Mouse (Mus musculus) stomach, embryonic 16.5 days (tissue): Measurements from ENCODE around the gene Mrm2. TPM values are rescaled to one million over a fixed set of nuclear protein-coding genes. Genes with fewer than 3 reads are reported as not detected.

ENCODE experiments used
- ATAC-seq: fragments of 200-750 bp; cut with Nextera tagmentation; 2 replicates; pipeline ENCODE4 v1.8.0; 2017; ENCODE audit warnings: moderate number of reproducible peaks, moderate TSS enrichment; ENCODE audit not compliant: insufficient read depth, low FRiP score
- H3K27ac ChIP-seq: fragments of 300-500 bp; sonication (generic); 2 replicates; pipeline ENCODE4 v1.5.1; 2014; ENCODE audit warnings: low read length
- H3K27me3 ChIP-seq: fragments of 300-500 bp; sonication (generic); 2 replicates; pipeline ENCODE4 v1.6.1; 2014; ENCODE audit warnings: low read length, control low read depth, mixed read lengths; ENCODE audit not compliant: control insufficient read depth, insufficient read depth
- H3K36me3 ChIP-seq: fragments of 300-500 bp; sonication (generic); 2 replicates; pipeline ENCODE4 v1.6.1; 2014; ENCODE audit warnings: low read length; ENCODE audit not compliant: control insufficient read depth, insufficient read depth
- H3K4me1 ChIP-seq: fragments of 300-500 bp; sonication (generic); 2 replicates; pipeline ENCODE4 v1.6.1; 2014; ENCODE audit warnings: low read length, control low read depth, mixed read lengths; ENCODE audit not compliant: control insufficient read depth, insufficient read depth
- H3K4me2 ChIP-seq: fragments of 300-500 bp; sonication (generic); 2 replicates; pipeline ENCODE4 v1.6.1; 2014; ENCODE audit warnings: low read depth, low read length, mixed read lengths
- H3K4me3 ChIP-seq: fragments of 300-500 bp; sonication (generic); replicated peaks from 2 replicates; pipeline ENCODE4 v1.5.1; 2014; ENCODE audit warnings: mild to moderate bottlenecking, low read length
- H3K9ac ChIP-seq: fragments of 300-500 bp; sonication (generic); 2 replicates; pipeline ENCODE4 v1.6.1; 2014; ENCODE audit warnings: low read length
- H3K9me3 ChIP-seq: fragments of 300-500 bp; sonication (generic); replicated peaks from 2 replicates; pipeline ENCODE4 v1.6.1; 2016; ENCODE audit warnings: low read length, control low read depth; ENCODE audit not compliant: control insufficient read depth
- WGBS: fragments of 180-500 bp; shearing (Covaris S2); extraction: QIAGEN DNeasy Blood & Tissue Kit; methylation state at CpG from one replicate; pipeline ENCODE4 v1.1.7; 2014; 5-methylcytosine and 5-hydroxymethylcytosine counted together
- polyA plus RNA-seq: library from polyadenylated mRNA; unstranded; fragments of >200 nt; fragmentation: Nextera tagmentation; extraction: Ambion mirVana; gene quantifications from 2 replicates; pipeline ENCODE4 v1.2.1, GENCODE M21; 2015

Mrm2 gene
- polyA plus RNA-seq, 1 experiment from 2014 or later = 16.0 TPM

DNA sequence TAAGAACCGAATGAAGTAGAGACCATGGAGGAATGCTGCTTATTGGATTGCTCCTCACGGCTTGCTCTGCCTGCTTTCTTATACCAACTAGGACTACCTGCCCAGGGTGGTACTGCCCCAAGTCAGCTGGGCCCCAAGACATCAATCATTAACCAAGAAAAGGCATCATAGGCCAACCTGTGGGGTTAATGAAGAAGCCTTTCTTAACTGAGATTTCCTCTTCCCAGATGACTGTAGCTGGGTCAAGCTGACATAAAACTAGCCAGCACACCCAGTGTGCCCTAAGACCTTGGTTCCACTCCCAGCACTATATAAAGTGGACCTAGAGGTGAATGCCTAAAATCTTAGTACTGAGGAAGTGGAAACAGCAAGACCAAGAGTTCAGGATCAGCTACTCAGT is 42.5 kb downstream of the Mrm2 start:
- Histone ChIP-seq H3K4me3 (no peak overlapping the region), H3K9ac (no peak overlapping the region), H3K36me3 (peaks cover 13% of the 10 kb centered on the region), H3K9me3 (no peaks in the 10 kb centered on the region), H3K27me3 (no peaks in the 10 kb centered on the region), H3K4me1 (no peaks in the 10 kb centered on the region), H3K4me2 (no peak overlapping the region), H3K27ac (no peak overlapping the region)
- ATAC-seq = no peak
- 92% methylated on average over 2 of the region's 2 CpGs for WGBS

DNA sequence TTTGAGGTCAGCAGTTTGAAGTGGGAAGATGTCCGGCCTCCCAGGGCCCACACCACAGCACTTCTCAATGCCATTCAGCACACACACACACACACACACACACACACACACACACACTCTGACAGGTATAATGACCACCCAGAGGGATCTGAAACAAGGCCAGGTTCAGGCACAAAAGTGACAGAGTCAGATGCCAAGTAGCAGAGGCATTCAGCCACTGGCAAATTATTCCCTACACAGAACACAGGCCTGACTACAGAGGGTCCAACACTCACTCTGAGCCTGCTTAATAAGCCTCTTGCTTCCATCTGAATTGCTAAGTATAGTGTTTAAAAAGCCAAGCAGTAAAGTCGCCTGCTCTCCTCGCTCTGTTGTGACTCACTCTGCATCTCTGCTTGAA is 43.4 kb downstream of the Mrm2 start:
- H3K4me2 ChIP-seq = no peak overlapping the region
- H3K27ac ChIP-seq = no peak overlapping the region
- H3K36me3 ChIP-seq = peaks cover 13% of the 10 kb centered on the region
- WGBS = 84% methylated on average over 3 of the region's 3 CpGs
- no peaks in the 10 kb centered on the region for H3K9me3 ChIP-seq
- no peaks in the 10 kb centered on the region for H3K27me3 ChIP-seq
- no peaks in the 10 kb centered on the region for H3K4me1 ChIP-seq
- ATAC-seq = no peak
- no peak overlapping the region for H3K4me3 ChIP-seq
- no peak overlapping the region for H3K9ac ChIP-seq

DNA sequence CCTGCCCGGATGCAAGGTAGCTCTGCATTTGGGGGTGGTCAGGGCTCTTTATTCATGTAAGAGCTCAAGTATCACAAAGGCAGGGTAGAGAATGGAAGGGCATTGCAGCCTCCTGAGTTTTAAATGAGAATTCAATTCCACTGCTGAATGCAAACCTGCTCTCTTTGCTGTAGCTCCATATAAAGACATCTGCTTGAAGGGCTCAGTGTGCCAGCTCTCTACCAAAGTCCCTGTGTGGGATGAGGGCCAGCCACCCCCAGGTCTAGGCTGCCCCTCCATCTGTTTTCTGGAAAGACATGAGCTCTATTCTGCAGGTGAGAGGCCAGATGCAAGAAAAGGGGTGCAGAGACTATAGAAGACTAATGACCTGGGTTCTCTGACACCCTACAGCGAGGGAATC is 46.9 kb downstream of the Mrm2 start:
- H3K9ac ChIP-seq = no peak overlapping the region
- ATAC-seq = no peak
- WGBS = 80% methylated on average over 2 of the region's 2 CpGs
- no peak overlapping the region for H3K27ac ChIP-seq
- H3K36me3 ChIP-seq = peaks cover 9% of the 10 kb centered on the region
- H3K4me3 ChIP-seq = no peak overlapping the region
- H3K27me3 ChIP-seq = no peaks in the 10 kb centered on the region
- no peak overlapping the region for H3K4me2 ChIP-seq
- 0 out of 2 replicates have a peak, but pooled peaks cover 3% of the 10 kb centered on the region for H3K4me1 ChIP-seq
- no peaks in the 10 kb centered on the region for H3K9me3 ChIP-seq

DNA sequence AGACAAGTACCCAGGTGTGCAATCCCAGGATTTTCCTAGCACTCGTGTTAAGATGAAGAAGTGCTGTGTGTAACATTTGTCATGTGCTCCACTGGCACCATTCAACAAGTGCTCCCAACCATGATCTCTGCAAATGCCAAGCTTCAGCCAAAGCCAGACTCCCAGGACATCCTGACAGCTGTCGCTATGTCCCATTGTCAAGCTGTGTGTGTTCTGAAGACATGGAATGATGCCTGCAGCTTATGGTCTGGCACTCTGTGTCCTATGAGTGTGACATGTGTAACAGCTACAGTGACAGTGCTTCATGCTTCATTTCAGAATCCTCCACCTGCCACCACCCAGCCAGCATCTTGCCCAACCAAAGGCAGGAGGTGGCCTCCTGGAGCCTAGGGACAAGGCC is 47.7 kb downstream of the Mrm2 start:
- Histone ChIP-seq H3K4me2 (no peak overlapping the region), H3K4me3 (no peak overlapping the region), H3K9ac (no peak overlapping the region), H3K36me3 (peaks cover 2% of the 10 kb centered on the region; the same call in 1 of the 2 replicates), H3K27me3 (no peaks in the 10 kb centered on the region), H3K27ac (no peak overlapping the region), H3K4me1 (0 out of 2 replicates have a peak, but pooled peaks cover 3% of the 10 kb centered on the region), H3K9me3 (no peaks in the 10 kb centered on the region)
- 92% methylated on average over 2 of the region's 2 CpGs for WGBS
- ATAC-seq = no peak

DNA sequence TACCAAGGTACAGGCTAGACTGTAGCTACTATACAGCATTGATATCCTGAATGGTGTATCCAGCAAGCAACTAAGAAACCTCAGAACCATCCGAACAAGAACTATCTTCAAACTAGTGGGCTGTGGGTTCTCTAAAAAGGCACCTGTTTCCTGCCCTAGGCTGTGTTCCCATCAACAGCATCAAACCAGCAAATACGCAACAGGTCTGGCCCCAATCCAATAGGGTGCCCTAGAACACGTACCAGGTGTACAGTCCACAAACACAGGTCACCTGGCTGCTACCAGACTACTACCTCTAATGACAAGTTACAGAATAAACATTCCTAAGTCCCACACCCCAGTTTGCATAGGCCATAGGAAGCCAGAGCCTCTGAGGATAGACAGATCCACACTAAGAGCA is 48.8 kb downstream of the Mrm2 start:
- Histone ChIP-seq H3K4me2 (no peak overlapping the region), H3K36me3 (no peaks in the 10 kb centered on the region), H3K4me1 (0 out of 2 replicates have a peak, but pooled peaks cover 3% of the 10 kb centered on the region), H3K9ac (no peak overlapping the region), H3K4me3 (no peak overlapping the region), H3K27ac (no peak overlapping the region), H3K27me3 (no peaks in the 10 kb centered on the region), H3K9me3 (no peaks in the 10 kb centered on the region)
- no peak for ATAC-seq
- 90% methylated on average over 3 of the region's 3 CpGs for WGBS

DNA sequence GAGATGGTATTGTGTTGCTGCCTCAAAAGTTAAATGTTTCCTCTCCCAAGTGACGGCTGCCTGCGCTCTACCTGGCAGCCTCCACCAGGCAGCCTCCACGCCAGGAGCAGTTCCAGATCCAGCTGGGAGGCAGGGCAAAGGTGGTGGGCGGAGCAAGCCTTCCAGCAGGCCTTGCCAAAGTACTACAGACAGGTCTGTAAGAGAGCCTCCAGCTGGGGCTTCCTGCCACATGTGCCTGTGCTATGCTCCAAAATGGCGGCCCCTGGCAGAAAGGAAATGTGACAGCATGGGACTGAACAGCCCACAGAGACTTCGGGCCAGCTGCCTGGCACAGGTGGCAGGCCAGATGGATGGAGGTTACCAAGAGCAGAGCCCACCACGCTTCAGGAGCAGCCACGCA is 49.3 kb downstream of the Mrm2 start:
- no peak overlapping the region for H3K4me3 ChIP-seq
- no peak overlapping the region for H3K9ac ChIP-seq
- no peaks in the 10 kb centered on the region for H3K36me3 ChIP-seq
- no peaks in the 10 kb centered on the region for H3K27me3 ChIP-seq
- no peak overlapping the region for H3K27ac ChIP-seq
- ATAC-seq = peak; percentile 69; the same call in 1 of the 2 replicates
- H3K4me1 ChIP-seq = 0 out of 2 replicates have a peak, but pooled peaks cover 3% of the 10 kb centered on the region
- H3K4me2 ChIP-seq = no peak overlapping the region
- WGBS = 74% methylated on average over 8 of the region's 8 CpGs
- no peaks in the 10 kb centered on the region for H3K9me3 ChIP-seq

DNA sequence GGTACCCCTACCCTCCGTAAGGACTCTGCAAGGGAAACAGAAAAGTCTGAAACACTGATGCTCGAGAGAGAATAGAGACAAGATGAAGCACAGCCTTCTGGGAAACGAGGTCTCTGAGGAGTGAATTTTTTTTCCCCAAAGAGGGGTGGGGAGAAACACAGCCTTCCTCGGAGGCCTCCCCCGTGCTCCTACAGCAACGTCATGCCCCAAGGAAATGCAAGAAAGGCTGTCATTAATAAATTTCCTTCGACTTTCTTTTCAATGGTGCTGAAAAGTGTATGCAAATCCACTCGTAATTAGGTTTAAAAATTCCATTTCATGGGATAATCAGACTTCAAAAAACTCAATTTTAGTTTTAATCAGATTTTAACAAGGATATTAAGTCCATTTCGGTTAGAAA is 51.5 kb downstream of the Mrm2 start:
- 83% methylated on average over 9 of the region's 9 CpGs for WGBS
- ATAC-seq = no peak
- H3K9ac ChIP-seq = no peak overlapping the region

More for the DNA sequence above, 51.5 kb downstream of the Mrm2 start:
- 0 out of 2 replicates have a peak, but pooled peaks cover 3% of the 10 kb centered on the region for H3K4me1 ChIP-seq
- no peak overlapping the region for H3K27ac ChIP-seq
- no peak overlapping the region for H3K4me2 ChIP-seq
- H3K4me3 ChIP-seq = no peak overlapping the region
- no peaks in the 10 kb centered on the region for H3K27me3 ChIP-seq
- no peaks in the 10 kb centered on the region for H3K9me3 ChIP-seq
- no peaks in the 10 kb centered on the region for H3K36me3 ChIP-seq

Other genes starting within 250 kb of the Mrm2 start
- gene Mad1l1, start 10.3 kb downstream of the Mrm2 start, polyA plus RNA-seq = 37.4 and 38.6 TPM in 2 replicates
- 37.0 and 38.4 TPM in 2 replicates for gene Nudt1, start 10.2 kb downstream of the Mrm2 start, polyA plus RNA-seq
- 17.9 and 19.3 TPM in 2 replicates for gene Snx8, start 57.4 kb upstream of the Mrm2 start, polyA plus RNA-seq
- gene Eif3b, start 87.4 kb upstream of the Mrm2 start, polyA plus RNA-seq = 64.3 and 72.7 TPM in 2 replicates
- not detected in 2 replicates for gene Gm4869, start 113.7 kb upstream of the Mrm2 start, polyA plus RNA-seq
- gene Chst12, start 173.7 kb upstream of the Mrm2 start, polyA plus RNA-seq = 22.6 and 27.4 TPM in 2 replicates
- 0.71 TPM in 1 of 2 replicates, not detected in the other for gene Grifin, start 233.2 kb upstream of the Mrm2 start, polyA plus RNA-seq